Mouse (Mus musculus): ENCODE results near the gene Gm20696. TPM values are rescaled to one million over a fixed set of nuclear protein-coding genes. Genes with fewer than 3 reads are reported as not detected.

Gm20696 gene
- polyA plus RNA-seq, 1 experiment from 2014 or later, result 2.6 TPM

DNA sequence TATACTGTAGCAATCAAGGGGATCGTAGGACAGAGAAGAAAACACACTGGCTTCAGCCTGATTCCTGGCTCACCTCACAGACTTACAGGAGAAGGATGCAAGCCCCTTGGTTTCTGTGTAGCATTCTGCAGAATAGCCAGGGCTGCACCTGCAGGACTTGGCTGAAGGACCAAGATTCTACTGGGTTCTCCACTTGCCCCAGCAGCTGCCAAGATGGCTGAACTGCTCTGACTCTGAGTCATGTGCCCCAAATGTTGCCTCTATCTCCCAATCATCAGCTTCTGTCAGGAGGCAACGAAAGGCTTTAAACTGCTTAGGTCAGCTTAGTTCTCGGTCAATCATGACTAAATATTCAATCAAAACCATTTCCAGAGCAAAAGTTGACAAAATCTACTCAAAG, 42.1 kb downstream of the Gm20696 start:
- Histone ChIP-seq H3K36me3 (no peaks in the 10 kb centered on the region), H3K27ac (ENCODE audit: poor library complexity, severe bottlenecking) (no peak overlapping the region), H3K9ac (no peak overlapping the region), H3K4me3 (no peak overlapping the region), H3K27me3 (replicated peaks) (no peaks in the 10 kb centered on the region), H3K9me3 (replicated peaks) (no peaks in the 10 kb centered on the region), H3K4me2 (no peak overlapping the region), H3K4me1 (replicated peaks) (peaks cover 8% of the 10 kb centered on the region)
- WGBS, result 79% methylated on average over 3 of the region's 3 CpGs
- ATAC-seq (ENCODE audit: insufficient number of reproducible peaks, low FRiP score), result no peak

DNA sequence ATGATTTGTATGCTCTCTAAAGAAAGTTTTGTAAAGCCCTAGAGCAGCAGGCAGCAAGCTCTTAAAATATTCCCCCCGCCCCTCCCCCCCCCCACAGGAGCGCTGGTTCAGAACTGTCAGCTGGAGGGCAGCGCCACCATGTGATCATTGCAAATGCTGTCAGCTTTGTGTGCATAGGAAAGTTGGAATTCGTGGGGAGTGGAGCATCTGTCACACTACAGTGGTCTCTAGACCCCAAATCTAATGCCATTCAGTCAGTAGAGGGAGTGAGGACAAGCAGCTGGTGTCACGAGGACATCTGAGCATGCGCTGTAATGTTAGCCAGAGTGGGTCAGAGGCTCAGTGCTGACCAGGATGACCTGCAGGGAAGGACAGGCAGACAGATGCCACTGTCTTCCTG, 43.0 kb downstream of the Gm20696 start:
- Histone ChIP-seq H3K27me3 (replicated peaks) (no peaks in the 10 kb centered on the region), H3K4me3 (no peak overlapping the region), H3K9ac (no peak overlapping the region), H3K27ac (ENCODE audit: poor library complexity, severe bottlenecking) (no peak overlapping the region), H3K4me1 (replicated peaks) (peaks cover 8% of the 10 kb centered on the region), H3K36me3 (no peaks in the 10 kb centered on the region), H3K9me3 (replicated peaks) (no peaks in the 10 kb centered on the region), H3K4me2 (peak overlapping the region; percentile 24; the same call in 1 of the 2 replicates)
- no peak for ATAC-seq (ENCODE audit: insufficient number of reproducible peaks, low FRiP score)
- 19% methylated on average over 6 of the region's 6 CpGs for WGBS

DNA sequence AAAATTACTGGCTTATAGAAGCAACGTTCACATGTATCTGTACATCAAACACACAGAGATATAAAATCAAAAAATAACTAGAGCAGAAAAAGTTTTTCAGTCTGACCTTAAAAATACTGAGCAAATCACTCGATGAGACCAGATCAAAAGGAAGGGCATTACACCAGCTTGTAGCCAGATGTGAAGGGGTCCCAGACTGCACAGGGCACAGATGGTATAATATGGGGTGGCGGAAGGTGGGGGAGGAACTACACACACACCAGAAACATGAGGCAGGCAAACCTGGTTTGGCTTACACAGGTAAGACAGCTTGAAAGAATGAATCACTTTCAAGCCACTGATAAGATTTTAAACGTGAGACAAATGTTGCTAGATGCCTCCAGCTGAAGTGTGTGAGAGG, 45.4 kb downstream of the Gm20696 start:
- 59% methylated on average over 4 of the region's 4 CpGs for WGBS
- no peak overlapping the region for H3K9ac ChIP-seq
- peaks cover 3% of the 10 kb centered on the region; the same call in 1 of the 2 replicates for H3K27me3 ChIP-seq (replicated peaks)
- no peak overlapping the region for H3K4me3 ChIP-seq
- H3K9me3 ChIP-seq (replicated peaks), result no peaks in the 10 kb centered on the region
- H3K4me2 ChIP-seq, result no peak overlapping the region
- H3K36me3 ChIP-seq, result no peaks in the 10 kb centered on the region
- H3K27ac ChIP-seq (ENCODE audit: poor library complexity, severe bottlenecking), result no peak overlapping the region
- peaks cover 8% of the 10 kb centered on the region for H3K4me1 ChIP-seq (replicated peaks)
- no peak for ATAC-seq (ENCODE audit: insufficient number of reproducible peaks, low FRiP score)

DNA sequence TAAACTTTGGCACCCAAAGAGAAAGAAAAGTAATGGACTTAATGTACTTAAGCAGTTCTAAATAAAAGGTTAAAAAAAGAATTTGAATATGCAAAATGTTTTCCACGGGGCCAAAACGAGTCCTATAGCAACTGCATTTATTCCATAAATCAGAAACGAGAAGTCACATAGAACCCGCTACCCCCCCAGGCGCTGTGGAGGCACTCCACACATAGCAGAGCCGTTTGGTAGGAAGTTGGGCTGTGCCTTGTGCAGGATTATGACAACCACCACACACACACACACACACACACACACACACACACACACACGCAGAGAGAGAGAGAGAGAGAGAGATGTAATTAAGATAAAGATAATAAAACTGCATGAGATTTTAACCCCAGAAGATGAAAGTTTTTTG, 46.1 kb downstream of the Gm20696 start:
- peaks cover 3% of the 10 kb centered on the region; the same call in 1 of the 2 replicates for H3K27me3 ChIP-seq (replicated peaks)
- no peak for ATAC-seq (ENCODE audit: insufficient number of reproducible peaks, low FRiP score)
- H3K4me2 ChIP-seq, result no peak overlapping the region
- no peaks in the 10 kb centered on the region for H3K36me3 ChIP-seq
- no peak overlapping the region for H3K9ac ChIP-seq
- no peak overlapping the region for H3K4me3 ChIP-seq
- H3K9me3 ChIP-seq (replicated peaks), result no peaks in the 10 kb centered on the region
- peaks cover 8% of the 10 kb centered on the region for H3K4me1 ChIP-seq (replicated peaks)
- no peak overlapping the region for H3K27ac ChIP-seq (ENCODE audit: poor library complexity, severe bottlenecking)
- 63% methylated on average over 7 of the region's 7 CpGs for WGBS

DNA sequence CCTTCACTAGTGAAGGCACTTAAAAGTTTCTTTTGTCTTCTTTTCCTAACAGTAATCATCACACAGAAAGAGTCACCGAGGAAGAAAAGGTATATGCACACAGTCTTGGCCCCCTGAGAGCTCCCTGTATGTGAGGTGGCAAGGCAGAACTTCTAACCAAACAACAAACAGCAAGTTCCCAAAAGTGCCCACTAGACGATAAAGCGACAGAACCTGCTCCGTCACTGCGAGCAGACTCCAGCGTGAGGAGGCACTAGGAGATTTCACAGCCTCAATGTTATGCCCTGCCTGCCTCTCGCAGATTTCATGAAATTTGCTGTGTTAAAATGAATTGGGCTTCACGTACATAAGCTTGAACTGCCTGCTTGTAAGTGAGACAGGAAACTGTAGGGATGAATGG, 46.6 kb downstream of the Gm20696 start:
- WGBS, result 50% methylated on average over 8 of the region's 8 CpGs

DNA sequence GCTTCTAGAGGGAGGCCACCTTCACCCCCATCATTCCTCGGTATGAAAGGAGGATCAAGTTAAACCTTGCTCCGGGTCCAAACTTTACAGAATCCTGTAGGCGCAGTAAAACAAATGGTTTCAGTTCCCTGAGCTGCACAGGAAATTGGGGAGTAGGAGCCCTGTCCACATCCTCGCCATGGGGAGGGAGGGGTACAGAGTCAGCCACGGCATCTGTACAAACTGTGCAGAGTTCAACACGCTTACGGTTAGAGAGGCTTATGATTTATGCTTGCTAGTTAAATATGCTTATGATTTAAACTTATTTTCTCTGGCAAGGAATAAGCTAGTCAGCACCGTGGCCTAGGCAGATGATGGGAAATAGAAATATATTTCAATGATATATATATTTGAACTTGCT, 47.1 kb downstream of the Gm20696 start:
- WGBS, result 68% methylated on average over 8 of the region's 8 CpGs
- no peak for ATAC-seq (ENCODE audit: insufficient number of reproducible peaks, low FRiP score)
- no peak overlapping the region for H3K4me2 ChIP-seq
- peaks cover 5% of the 10 kb centered on the region; the same call in 1 of the 2 replicates for H3K27me3 ChIP-seq (replicated peaks)
- H3K9ac ChIP-seq, result no peak overlapping the region
- H3K4me3 ChIP-seq, result no peak overlapping the region
- no peak overlapping the region for H3K27ac ChIP-seq (ENCODE audit: poor library complexity, severe bottlenecking)
- no peaks in the 10 kb centered on the region for H3K9me3 ChIP-seq (replicated peaks)
- no peaks in the 10 kb centered on the region for H3K36me3 ChIP-seq
- peaks cover 17% of the 10 kb centered on the region for H3K4me1 ChIP-seq (replicated peaks)

More for the DNA sequence above, 46.6 kb downstream of the Gm20696 start:
- peaks cover 3% of the 10 kb centered on the region; the same call in 1 of the 2 replicates for H3K27me3 ChIP-seq (replicated peaks)
- H3K9me3 ChIP-seq (replicated peaks), result no peaks in the 10 kb centered on the region
- H3K4me2 ChIP-seq, result no peak overlapping the region
- peaks cover 12% of the 10 kb centered on the region for H3K4me1 ChIP-seq (replicated peaks)
- no peak for ATAC-seq (ENCODE audit: insufficient number of reproducible peaks, low FRiP score)
- H3K27ac ChIP-seq (ENCODE audit: poor library complexity, severe bottlenecking), result no peak overlapping the region
- no peak overlapping the region for H3K4me3 ChIP-seq
- no peaks in the 10 kb centered on the region for H3K36me3 ChIP-seq
- no peak overlapping the region for H3K9ac ChIP-seq

DNA sequence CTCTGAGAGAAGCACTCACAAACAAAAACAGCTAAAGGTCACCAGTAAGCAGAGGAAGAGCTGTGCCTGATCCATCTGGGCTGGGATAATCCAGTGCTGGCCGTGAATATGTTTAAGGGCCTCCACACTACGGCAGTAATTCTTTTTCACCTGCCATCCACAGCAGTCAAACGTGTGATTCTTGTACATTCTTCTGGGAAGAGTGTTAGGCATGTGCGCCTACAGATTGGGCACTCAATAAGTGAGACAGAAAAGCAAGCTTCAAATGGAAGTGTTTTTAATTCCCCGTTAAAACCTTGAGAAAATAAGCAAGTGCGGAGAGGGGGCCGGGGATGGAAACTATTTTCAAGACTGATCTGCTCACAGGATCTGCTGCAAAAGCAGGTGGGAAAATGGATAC, 48.7 kb downstream of the Gm20696 start:
- Histone ChIP-seq H3K27ac (ENCODE audit: poor library complexity, severe bottlenecking) (no peak overlapping the region), H3K36me3 (no peaks in the 10 kb centered on the region), H3K4me3 (no peak overlapping the region), H3K4me2 (no peak overlapping the region), H3K27me3 (replicated peaks) (peaks cover 7% of the 10 kb centered on the region; the same call in 1 of the 2 replicates), H3K9me3 (replicated peaks) (no peaks in the 10 kb centered on the region), H3K4me1 (replicated peaks) (peaks cover 19% of the 10 kb centered on the region), H3K9ac (no peak overlapping the region)
- WGBS, result 73% methylated on average over 7 of the region's 7 CpGs
- ATAC-seq (ENCODE audit: insufficient number of reproducible peaks, low FRiP score), result no peak

DNA sequence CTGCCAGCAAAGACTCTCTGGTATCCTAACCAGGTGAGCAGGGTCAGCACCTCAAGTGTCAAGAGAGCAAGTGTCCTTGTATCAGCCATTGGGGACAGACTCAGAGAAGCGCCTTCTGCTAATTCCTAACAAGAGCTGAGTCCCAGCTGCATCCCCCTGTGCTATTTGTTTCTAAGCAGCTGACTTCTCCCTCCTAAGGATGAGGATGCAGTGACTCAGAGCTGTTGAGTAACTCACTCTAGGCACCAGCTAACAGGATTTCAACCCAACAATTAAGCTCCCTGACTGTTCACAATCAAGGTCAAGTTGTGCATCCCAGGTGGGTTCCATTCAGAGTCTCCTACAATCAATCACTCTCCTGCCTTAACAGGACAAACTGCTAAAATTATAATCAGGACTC, 49.2 kb downstream of the Gm20696 start:
- no peak overlapping the region for H3K9ac ChIP-seq
- no peaks in the 10 kb centered on the region for H3K36me3 ChIP-seq
- WGBS, result 70% methylated on average over 1 of the region's 1 CpGs
- ATAC-seq (ENCODE audit: insufficient number of reproducible peaks, low FRiP score), result no peak
- peaks cover 7% of the 10 kb centered on the region; the same call in 1 of the 2 replicates for H3K27me3 ChIP-seq (replicated peaks)
- H3K27ac ChIP-seq (ENCODE audit: poor library complexity, severe bottlenecking), result no peak overlapping the region
- no peak overlapping the region for H3K4me2 ChIP-seq
- no peak overlapping the region for H3K4me3 ChIP-seq
- no peaks in the 10 kb centered on the region for H3K9me3 ChIP-seq (replicated peaks)
- peaks cover 19% of the 10 kb centered on the region for H3K4me1 ChIP-seq (replicated peaks)

DNA sequence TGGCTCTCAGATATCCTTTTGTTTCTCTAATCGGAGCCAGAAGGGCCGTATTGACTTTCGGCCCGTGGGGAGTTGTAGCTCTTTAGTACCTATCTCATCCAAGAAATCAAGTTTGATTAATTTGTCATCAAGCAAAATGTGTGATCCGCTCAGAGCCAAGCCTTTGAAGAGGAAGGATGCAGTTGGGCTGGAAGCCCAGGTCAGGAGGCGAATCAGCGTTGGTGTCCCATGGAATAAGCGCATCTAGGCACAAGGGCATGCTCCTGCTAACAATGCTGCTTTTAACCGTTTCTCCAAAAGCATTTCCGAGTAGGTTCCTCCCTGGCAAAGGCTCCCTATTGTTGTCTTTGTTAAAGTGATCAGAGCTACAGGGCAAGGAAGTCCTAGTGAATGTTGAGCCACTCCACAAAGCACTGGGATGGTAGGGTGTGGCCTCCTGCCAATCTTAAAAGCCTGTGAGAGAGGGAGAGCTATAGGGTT, 51.3 kb downstream of the Gm20696 start:
- ATAC-seq (ENCODE audit: insufficient number of reproducible peaks, low FRiP score), result no peak
- 44% methylated on average over 10 of the region's 10 CpGs for WGBS
- no peak overlapping the region for H3K4me2 ChIP-seq
- H3K9me3 ChIP-seq (replicated peaks), result no peaks in the 10 kb centered on the region
- H3K36me3 ChIP-seq, result no peaks in the 10 kb centered on the region
- H3K9ac ChIP-seq, result no peak overlapping the region
- peaks cover 7% of the 10 kb centered on the region; the same call in 1 of the 2 replicates for H3K27me3 ChIP-seq (replicated peaks)
- H3K4me1 ChIP-seq (replicated peaks), result peaks cover 29% of the 10 kb centered on the region
- no peak overlapping the region for H3K27ac ChIP-seq (ENCODE audit: poor library complexity, severe bottlenecking)
- H3K4me3 ChIP-seq, result no peak overlapping the region

DNA sequence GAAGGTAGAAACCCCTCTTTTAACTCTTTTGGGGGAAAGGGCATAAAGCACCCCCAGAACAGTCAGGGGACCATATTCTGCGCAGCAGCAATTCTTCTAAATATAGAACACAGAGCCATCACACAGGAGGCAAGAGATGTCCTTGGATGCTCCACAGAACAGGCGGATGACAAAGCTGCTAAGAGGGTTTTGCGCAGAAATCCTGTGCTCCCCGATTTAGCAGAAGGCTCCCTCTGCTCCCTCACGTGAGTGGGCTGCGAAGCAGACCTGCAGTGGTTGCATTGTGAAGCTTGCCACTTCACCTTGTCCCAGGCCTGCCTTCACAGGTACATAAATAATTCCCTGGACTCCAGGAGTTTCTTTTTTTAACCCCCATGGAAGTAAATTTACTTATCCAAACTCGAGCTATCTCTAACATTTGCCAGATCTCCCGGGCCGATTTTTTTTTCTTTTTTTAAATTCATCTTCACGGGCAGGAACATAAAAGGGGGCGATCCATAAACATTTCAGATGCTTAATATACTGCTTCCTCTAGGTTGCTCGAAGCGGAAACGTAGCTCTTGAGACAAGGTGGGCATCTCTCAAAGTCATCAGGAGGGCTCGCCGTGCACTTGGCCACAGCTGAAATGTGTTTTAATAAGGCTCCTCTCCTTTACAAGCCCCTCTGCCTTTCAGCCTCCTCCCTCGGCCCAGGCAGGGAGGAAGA, 51.9 kb downstream of the Gm20696 start:
- no peaks in the 10 kb centered on the region for H3K36me3 ChIP-seq
- no peak overlapping the region for H3K4me3 ChIP-seq
- 54% methylated on average over 17 of the region's 17 CpGs for WGBS
- H3K4me1 ChIP-seq (replicated peaks), result peaks cover 26% of the 10 kb centered on the region
- ATAC-seq (ENCODE audit: insufficient number of reproducible peaks, low FRiP score), result no peak
- no peak overlapping the region for H3K4me2 ChIP-seq
- no peak overlapping the region for H3K27ac ChIP-seq (ENCODE audit: poor library complexity, severe bottlenecking)
- no peaks in the 10 kb centered on the region for H3K9me3 ChIP-seq (replicated peaks)
- H3K27me3 ChIP-seq (replicated peaks), result peaks cover 7% of the 10 kb centered on the region; the same call in 1 of the 2 replicates
- no peak overlapping the region; the same call in 1 of the 2 replicates for H3K9ac ChIP-seq

DNA sequence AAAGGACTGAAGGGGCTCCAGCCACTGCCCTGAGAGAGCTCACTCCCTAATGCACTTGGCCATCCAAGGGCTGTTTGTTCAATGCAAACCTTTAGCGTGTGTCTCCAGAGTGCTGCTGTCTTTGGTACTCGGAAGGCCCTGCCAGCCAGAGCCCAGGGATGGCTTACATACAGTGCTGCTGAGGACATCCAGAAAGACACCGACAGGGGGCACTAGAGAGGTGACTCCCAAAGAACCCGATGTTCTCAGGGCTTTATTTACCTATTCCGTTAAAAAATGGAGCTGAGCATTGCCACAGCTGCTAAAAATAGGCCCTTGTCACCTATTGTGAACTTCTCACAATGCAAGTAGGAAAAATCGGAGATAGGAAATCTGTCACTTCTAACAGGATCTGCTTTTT, 54.7 kb downstream of the Gm20696 start:
- H3K9me3 ChIP-seq (replicated peaks), result no peaks in the 10 kb centered on the region
- 51% methylated on average over 6 of the region's 6 CpGs for WGBS
- ATAC-seq (ENCODE audit: insufficient number of reproducible peaks, low FRiP score), result no peak
- H3K27me3 ChIP-seq (replicated peaks), result peaks cover 11% of the 10 kb centered on the region; the same call in 1 of the 2 replicates
- H3K36me3 ChIP-seq, result no peaks in the 10 kb centered on the region
- no peak overlapping the region for H3K4me2 ChIP-seq
- no peak overlapping the region for H3K9ac ChIP-seq
- H3K4me1 ChIP-seq (replicated peaks), result peaks cover 26% of the 10 kb centered on the region
- no peak overlapping the region for H3K27ac ChIP-seq (ENCODE audit: poor library complexity, severe bottlenecking)
- no peak overlapping the region for H3K4me3 ChIP-seq
